Mouse (Mus musculus) naive thymus-derived CD4-positive, alpha-beta T cell, adult 2 months (primary cell): ENCODE results near the gene Zfyve28.

Source experiments
- DNase-seq: peaks from one replicate; pipeline ENCODE4 v3.0.0-alpha.2; 2011; ENCODE audit warnings: low read depth

The Zfyve28 gene

GRCm38 (mm10) chr5:34286516-34286915, 1.7 kb downstream of the Zfyve28 start:
- no peak for DNase-seq

- no peak for DNase-seq
Measured at GRCm38 (mm10) chr5:34285285-34285684, 3.0 kb downstream of the Zfyve28 start.

- DNase-seq = no peak
Measured at GRCm38 (mm10) chr5:34284156-34284750, 4.0 kb downstream of the Zfyve28 start.

- no peak for DNase-seq
Measured at GRCm38 (mm10) chr5:34283355-34283754, 4.9 kb downstream of the Zfyve28 start.

GRCm38 (mm10) chr5:34280976-34281375, 7.3 kb downstream of the Zfyve28 start:
- no peak for DNase-seq

- DNase-seq = no peak
Measured at GRCm38 (mm10) chr5:34279214-34279613, 9.0 kb downstream of the Zfyve28 start.

- DNase-seq = no peak
Measured at GRCm38 (mm10) chr5:34278058-34278457, 10.2 kb downstream of the Zfyve28 start.

GRCm38 (mm10) chr5:34276746-34277145, 11.5 kb downstream of the Zfyve28 start:
- DNase-seq = no peak

- no peak for DNase-seq
Measured at GRCm38 (mm10) chr5:34276191-34276590, 12.1 kb downstream of the Zfyve28 start.

GRCm38 (mm10) chr5:34274676-34275293, 13.5 kb downstream of the Zfyve28 start:
- no peak for DNase-seq

GRCm38 (mm10) chr5:34274268-34274667, 14.0 kb downstream of the Zfyve28 start:
- no peak for DNase-seq

GRCm38 (mm10) chr5:34273251-34273681, 15.0 kb downstream of the Zfyve28 start:
- no peak for DNase-seq

- peak; percentile 64 for DNase-seq
Measured at GRCm38 (mm10) chr5:34271743-34272142, 16.5 kb downstream of the Zfyve28 start.

- no peak for DNase-seq
Measured at GRCm38 (mm10) chr5:34269921-34270465, 18.3 kb downstream of the Zfyve28 start.

- no peak for DNase-seq
Measured at GRCm38 (mm10) chr5:34269197-34269920, 18.9 kb downstream of the Zfyve28 start.

GRCm38 (mm10) chr5:34266065-34266464, 22.2 kb downstream of the Zfyve28 start:
- DNase-seq = no peak

- DNase-seq = no peak
Measured at GRCm38 (mm10) chr5:34259172-34259816, 29.0 kb downstream of the Zfyve28 start.

- peak; percentile 41 for DNase-seq
Measured at GRCm38 (mm10) chr5:34255189-34255588, 33.1 kb downstream of the Zfyve28 start.

- no peak for DNase-seq
Measured at GRCm38 (mm10) chr5:34254309-34254708, 33.9 kb downstream of the Zfyve28 start.

GRCm38 (mm10) chr5:34252967-34253519, 35.2 kb downstream of the Zfyve28 start:
- DNase-seq = no peak

GRCm38 (mm10) chr5:34252307-34252966, 35.8 kb downstream of the Zfyve28 start:
- DNase-seq = no peak

GRCm38 (mm10) chr5:34251794-34252193, 36.5 kb downstream of the Zfyve28 start:
- DNase-seq = no peak
